Mouse (Mus musculus): ENCODE results near the gene Gna11. TPM values are rescaled to one million over a fixed set of nuclear protein-coding genes. Genes with fewer than 3 reads are reported as not detected.
A peak's percentile ranks its signal among the peaks of the same experiment; 100 is the strongest.

The Gna11 gene
- polyA plus RNA-seq, 2 experiments, result 89.1 to 97.4 TPM

DNA sequence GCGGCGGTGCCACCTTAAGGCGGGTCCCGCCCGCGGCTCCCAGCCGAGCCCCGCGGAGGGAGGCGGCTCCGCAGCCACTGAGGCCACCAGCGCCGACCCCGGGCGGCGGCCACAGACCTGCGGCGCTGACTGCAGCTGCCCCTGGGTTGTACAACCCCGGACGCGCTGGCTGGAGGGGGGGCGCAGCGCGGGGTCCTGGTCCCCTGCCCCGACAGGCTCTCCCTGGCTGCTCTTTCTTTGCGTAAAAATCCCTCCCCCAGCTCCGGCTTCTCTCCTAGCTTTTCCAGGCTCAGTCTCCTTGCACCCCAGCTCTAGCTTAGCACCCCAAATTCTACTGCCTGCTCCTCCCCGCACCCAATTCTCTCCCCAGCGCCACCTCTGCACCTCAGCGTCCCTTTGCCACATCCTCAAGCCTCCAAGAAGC lies 30.2 kb upstream of the Gna11 start:
- H3K36me3 ChIP-seq (ENCODE audit: control insufficient read depth, insufficient read depth, low read length), result 0 out of 2 replicates have a peak, but pooled peaks cover 4% of the 10 kb centered on the region
- H3K4me1 ChIP-seq (ENCODE audit: control insufficient read depth, insufficient read depth, low read length), result peaks cover 38% of the 10 kb centered on the region
- peak overlapping the region; percentile 74 for H3K9ac ChIP-seq (ENCODE audit: low read depth, low read length, severe bottlenecking)
- DNase-seq (ENCODE audit: low spot score) (no peak), ATAC-seq (ENCODE audit: low FRiP score, low read depth) (no peak)
- H3K4me2 ChIP-seq (replicated peaks; ENCODE audit: low read depth, low read length, severe bottlenecking), result peak overlapping the region; percentile 71
- 1% methylated on average over 24 of the region's 30 CpGs for WGBS
- H3K9me3 ChIP-seq (ENCODE audit: control insufficient read depth, low read length), result no peaks in the 10 kb centered on the region
- H3K27me3 ChIP-seq (ENCODE audit: control insufficient read depth, insufficient read depth, low read length), result 0 out of 2 replicates have a peak, but pooled peaks cover 3% of the 10 kb centered on the region
- TF ChIP-seq POLR2A (IDR thresholded peaks at IDR 0.05; ENCODE audit: borderline replicate concordance, extremely low read depth, insufficient read depth, insufficient read length), result no peak
- no peak overlapping the region; the same call in 1 of the 2 replicates for H3K27ac ChIP-seq (replicated peaks; ENCODE audit: low read depth, low read length)
- H3K4me3 ChIP-seq (replicated peaks; ENCODE audit: low read length), result peak overlapping the region; percentile 66

DNA sequence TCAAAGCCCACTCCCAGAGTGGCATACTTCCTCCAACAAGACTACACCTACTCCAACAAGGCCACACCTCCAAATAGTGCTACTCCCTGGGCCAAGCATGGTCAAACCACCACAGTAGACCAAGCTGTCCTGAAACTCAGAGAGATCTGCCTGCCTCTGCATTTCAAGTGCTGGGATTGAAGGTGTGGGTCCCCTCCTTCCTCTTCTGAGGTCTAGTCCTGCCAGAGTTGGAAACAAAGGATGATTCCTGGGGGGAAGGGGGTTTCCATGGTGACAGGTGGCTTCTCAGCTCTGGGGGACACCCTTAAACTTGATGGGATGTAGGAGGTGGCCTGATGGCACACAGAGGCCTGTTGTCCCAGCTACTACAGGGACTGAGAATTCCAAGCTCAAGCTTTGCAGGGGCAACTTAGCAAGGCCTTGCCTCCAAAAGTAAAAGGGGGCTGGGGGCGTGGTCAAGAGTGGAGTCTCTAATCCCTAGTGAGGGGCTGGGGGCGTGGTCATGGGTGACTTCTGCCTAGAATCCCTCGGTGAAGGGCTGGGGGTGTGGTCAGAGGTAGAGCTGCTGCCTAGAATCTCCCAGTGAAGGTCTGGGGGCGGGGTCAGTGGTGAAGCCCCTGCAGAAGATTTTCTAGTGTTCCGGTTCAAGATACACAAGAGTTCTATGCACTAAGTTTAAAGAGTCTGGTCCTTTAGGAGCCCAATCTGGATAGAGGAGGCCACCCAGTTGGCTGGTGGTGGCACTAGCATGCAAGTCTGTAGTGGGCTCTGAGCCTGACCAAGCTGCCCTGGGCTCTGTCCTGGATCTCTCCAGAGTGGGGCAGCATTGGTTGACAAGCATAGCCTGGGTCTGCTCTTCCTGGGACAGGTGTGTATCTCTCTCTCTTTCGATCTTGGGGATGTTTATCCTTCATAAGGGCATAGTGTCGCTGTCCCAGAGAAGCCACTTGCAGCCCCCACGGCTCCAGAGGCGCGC lies 29.4 kb upstream of the Gna11 start, which contains the start of gene Tle2:
Gene Tle2, plus strand, starts transcription at position 481 of the 976 bp plus-strand sequence.
- H3K4me1 ChIP-seq (ENCODE audit: control insufficient read depth, insufficient read depth, low read length), result peaks cover 46% of the 10 kb centered on the region

DNA sequence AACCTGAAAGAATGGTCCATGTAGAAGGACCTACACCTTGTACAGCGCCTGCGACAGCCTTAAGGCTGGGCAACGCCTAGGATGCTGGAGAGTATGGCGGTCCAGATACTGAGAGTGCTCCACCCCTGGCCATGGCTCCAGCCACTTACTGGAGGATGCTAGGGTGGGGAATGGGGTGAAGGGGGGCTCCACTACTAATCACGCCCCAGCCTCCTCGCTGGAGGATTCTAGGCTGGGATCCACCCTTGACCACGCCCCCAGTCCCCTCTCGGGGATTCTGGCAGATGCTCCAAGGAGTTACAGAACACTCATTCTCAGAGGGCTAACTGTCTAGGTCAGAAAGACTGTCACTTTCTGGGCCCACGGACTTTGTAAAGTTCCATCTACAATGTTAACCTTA lies 28.0 kb upstream of the Gna11 start:
- no peak for DNase-seq (ENCODE audit: low spot score)
- Histone ChIP-seq H3K27ac (replicated peaks; ENCODE audit: low read depth, low read length) (no peak overlapping the region), H3K27me3 (ENCODE audit: control insufficient read depth, insufficient read depth, low read length) (0 out of 2 replicates have a peak, but pooled peaks cover 3% of the 10 kb centered on the region), H3K4me3 (replicated peaks; ENCODE audit: low read length) (no peak overlapping the region), H3K4me2 (replicated peaks; ENCODE audit: low read depth, low read length, severe bottlenecking) (no peak overlapping the region), H3K36me3 (ENCODE audit: control insufficient read depth, insufficient read depth, low read length) (no peaks in the 10 kb centered on the region), H3K4me1 (ENCODE audit: control insufficient read depth, insufficient read depth, low read length) (peaks cover 55% of the 10 kb centered on the region), H3K9me3 (ENCODE audit: control insufficient read depth, low read length) (no peaks in the 10 kb centered on the region), H3K9ac (ENCODE audit: low read depth, low read length, severe bottlenecking) (no peak overlapping the region)
- 15% methylated on average over 9 of the region's 9 CpGs for WGBS
- no peak for ATAC-seq (ENCODE audit: low FRiP score, low read depth)
- no peak for TF ChIP-seq POLR2A (IDR thresholded peaks at IDR 0.05; ENCODE audit: borderline replicate concordance, extremely low read depth, insufficient read depth, insufficient read length)

More for the DNA sequence above, 29.4 kb upstream of the Gna11 start, which contains the start of gene Tle2:
- 0 out of 2 replicates have a peak, but pooled peaks cover 3% of the 10 kb centered on the region for H3K27me3 ChIP-seq (ENCODE audit: control insufficient read depth, insufficient read depth, low read length)
- no peak for TF ChIP-seq POLR2A (IDR thresholded peaks at IDR 0.05; ENCODE audit: borderline replicate concordance, extremely low read depth, insufficient read depth, insufficient read length)
- no peaks in the 10 kb centered on the region for H3K9me3 ChIP-seq (ENCODE audit: control insufficient read depth, low read length)
- H3K4me3 ChIP-seq (replicated peaks; ENCODE audit: low read length), result peak within 1 kb of the TSS; percentile 66
- DNase-seq (ENCODE audit: low spot score) (no peak), ATAC-seq (ENCODE audit: low FRiP score, low read depth) (no peak)
- 0 out of 2 replicates have a peak, but pooled peaks cover 4% of the 10 kb centered on the region for H3K36me3 ChIP-seq (ENCODE audit: control insufficient read depth, insufficient read depth, low read length)
- H3K27ac ChIP-seq (replicated peaks; ENCODE audit: low read depth, low read length), result no peak within 1 kb of the TSS; the same call in 1 of the 2 replicates
- WGBS, result 24% methylated on average over 10 of the region's 10 CpGs
- peak within 1 kb of the TSS; percentile 74 for H3K9ac ChIP-seq (ENCODE audit: low read depth, low read length, severe bottlenecking)
- H3K4me2 ChIP-seq (replicated peaks; ENCODE audit: low read depth, low read length, severe bottlenecking), result peak within 1 kb of the TSS; percentile 71

DNA sequence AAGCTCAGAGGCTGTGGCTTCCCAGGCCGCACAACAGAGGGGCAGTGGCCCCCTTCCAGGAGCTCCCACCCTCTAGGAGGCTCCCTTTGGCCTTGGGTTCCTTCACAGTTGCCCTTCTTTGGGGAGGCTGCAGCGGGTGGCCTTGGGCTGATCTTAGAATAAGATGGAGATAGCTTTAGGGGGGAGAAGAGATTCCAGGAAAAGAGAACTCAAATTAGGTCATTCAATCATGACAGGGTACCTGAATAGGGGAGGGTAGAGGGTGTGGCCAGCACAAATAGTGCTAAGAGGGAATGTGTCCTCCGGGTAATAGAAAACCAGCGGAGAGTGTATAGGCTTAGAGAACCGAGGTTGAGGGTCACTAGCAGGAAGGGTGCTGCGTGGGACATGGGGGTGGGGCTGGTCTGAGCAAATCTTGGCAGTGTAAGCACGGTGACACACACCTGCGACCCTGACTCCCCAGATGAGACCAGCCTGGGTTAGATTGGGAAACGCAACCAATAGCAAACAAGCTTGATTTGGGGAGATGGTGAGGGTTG lies 27.2 kb upstream of the Gna11 start:
- ATAC-seq (ENCODE audit: low FRiP score, low read depth) (no peak), DNase-seq (ENCODE audit: low spot score) (no peak)
- no peak for TF ChIP-seq POLR2A (IDR thresholded peaks at IDR 0.05; ENCODE audit: borderline replicate concordance, extremely low read depth, insufficient read depth, insufficient read length)
- Histone ChIP-seq H3K27me3 (ENCODE audit: control insufficient read depth, insufficient read depth, low read length) (0 out of 2 replicates have a peak, but pooled peaks cover 3% of the 10 kb centered on the region), H3K4me2 (replicated peaks; ENCODE audit: low read depth, low read length, severe bottlenecking) (peak overlapping the region; percentile 53), H3K27ac (replicated peaks; ENCODE audit: low read depth, low read length) (peak overlapping the region; percentile 79), H3K9ac (ENCODE audit: low read depth, low read length, severe bottlenecking) (peak overlapping the region; percentile 38; the same call in 1 of the 2 replicates), H3K4me1 (ENCODE audit: control insufficient read depth, insufficient read depth, low read length) (peaks cover 55% of the 10 kb centered on the region), H3K4me3 (replicated peaks; ENCODE audit: low read length) (peak overlapping the region; percentile 37), H3K9me3 (ENCODE audit: control insufficient read depth, low read length) (no peaks in the 10 kb centered on the region), H3K36me3 (ENCODE audit: control insufficient read depth, insufficient read depth, low read length) (0 out of 2 replicates have a peak, but pooled peaks cover 2% of the 10 kb centered on the region)
- 8% methylated on average over 9 of the region's 9 CpGs for WGBS

DNA sequence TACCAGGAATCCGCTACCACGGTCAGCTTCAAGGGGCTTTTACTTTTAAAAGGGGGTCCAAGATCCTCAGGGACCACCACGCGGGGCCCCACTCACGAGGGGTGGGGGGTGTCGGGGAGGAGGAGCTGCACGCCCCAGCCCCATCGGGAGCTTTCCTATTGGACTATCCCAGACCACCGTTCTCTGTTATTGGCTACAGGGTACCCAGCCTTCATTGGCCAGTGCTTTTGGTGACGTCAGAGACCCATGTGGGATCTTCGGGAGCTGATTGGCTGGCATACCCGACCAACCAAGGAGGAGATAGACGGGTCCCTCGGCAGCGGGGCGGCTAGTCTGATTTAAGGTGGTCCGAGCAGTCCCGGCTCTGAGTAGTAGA lies 26.5 kb upstream of the Gna11 start:
- Histone ChIP-seq H3K27ac (replicated peaks; ENCODE audit: low read depth, low read length) (peak overlapping the region; percentile 84), H3K4me2 (replicated peaks; ENCODE audit: low read depth, low read length, severe bottlenecking) (peak overlapping the region; percentile 53), H3K9ac (ENCODE audit: low read depth, low read length, severe bottlenecking) (0 out of 2 replicates have a peak overlapping the region, but pooled peaks have one; percentile 3), H3K36me3 (ENCODE audit: control insufficient read depth, insufficient read depth, low read length) (peaks cover 8% of the 10 kb centered on the region; the same call in 1 of the 2 replicates), H3K9me3 (ENCODE audit: control insufficient read depth, low read length) (no peaks in the 10 kb centered on the region), H3K4me1 (ENCODE audit: control insufficient read depth, insufficient read depth, low read length) (peaks cover 54% of the 10 kb centered on the region), H3K27me3 (ENCODE audit: control insufficient read depth, insufficient read depth, low read length) (0 out of 2 replicates have a peak, but pooled peaks cover 3% of the 10 kb centered on the region), H3K4me3 (replicated peaks; ENCODE audit: low read length) (peak overlapping the region; percentile 37)
- TF ChIP-seq POLR2A (IDR thresholded peaks at IDR 0.05; ENCODE audit: borderline replicate concordance, extremely low read depth, insufficient read depth, insufficient read length), result no peak
- 0% methylated on average over 18 of the region's 18 CpGs for WGBS
- ATAC-seq (ENCODE audit: low FRiP score, low read depth), result peak; percentile 92
- peak; percentile 100 for DNase-seq (ENCODE audit: low spot score)
